Mouse (Mus musculus) effector memory CD4-positive, alpha-beta T cell, adult 5 months (primary cell): ENCODE data around the gene Islr. TPM values are rescaled to one million over a fixed set of nuclear protein-coding genes. Genes with fewer than 3 reads are reported as not detected.

Source experiments
- polyA plus RNA-seq: library from polyadenylated mRNA; unstranded; fragments of 100-300 nt; shearing (Covaris generic); gene quantifications from one replicate; pipeline ENCODE4 v1.2.1, GENCODE M21; 2017

Islr gene
- not detected for polyA plus RNA-seq

GRCm38 (mm10) chr9:58203516-58204447, at the start of gene Islr, which contains the start of gene Islr2:
Islr (minus strand) TSS chr9:58204306.
Islr2 (minus strand) TSS chr9:58204319.

GRCm38 (mm10) chr9:58253033-58253804, 49.1 kb upstream of the Islr start, which contains the start of gene Stoml1:
Stoml1 (plus strand) TSS chr9:58253164.

GRCm38 (mm10) chr9:58249592-58250192, 45.6 kb upstream of the Islr start, which contains the start of gene Pml:
Pml (minus strand) TSS chr9:58249786.

GRCm38 (mm10) chr9:58118671-58119070, 85.4 kb downstream of the Islr start, which contains the start of gene Ccdc33:
Ccdc33 (minus strand) TSS chr9:58118823.

Other genes with a start within 250 kb of the Islr start
- gene Cyp11a1, start 197.9 kb downstream of the Islr start, polyA plus RNA-seq: not detected
- gene Stra6, start 140.5 kb downstream of the Islr start, polyA plus RNA-seq: not detected
- not detected for gene Ccdc33, start 85.5 kb downstream of the Islr start, polyA plus RNA-seq
- not detected for gene Islr2, start within 50 bp of the Islr start, polyA plus RNA-seq
- 41.4 TPM for gene Pml, start 45.5 kb upstream of the Islr start, polyA plus RNA-seq
- gene Stoml1, start 48.9 kb upstream of the Islr start, polyA plus RNA-seq: 13.4 TPM
- gene Loxl1, start 108.9 kb upstream of the Islr start, polyA plus RNA-seq: not detected
- not detected for gene Tbc1d21, start 166.1 kb upstream of the Islr start, polyA plus RNA-seq